26 mouse cellular contexts compared by ENCODE assay signal in the genomic region with DNA sequence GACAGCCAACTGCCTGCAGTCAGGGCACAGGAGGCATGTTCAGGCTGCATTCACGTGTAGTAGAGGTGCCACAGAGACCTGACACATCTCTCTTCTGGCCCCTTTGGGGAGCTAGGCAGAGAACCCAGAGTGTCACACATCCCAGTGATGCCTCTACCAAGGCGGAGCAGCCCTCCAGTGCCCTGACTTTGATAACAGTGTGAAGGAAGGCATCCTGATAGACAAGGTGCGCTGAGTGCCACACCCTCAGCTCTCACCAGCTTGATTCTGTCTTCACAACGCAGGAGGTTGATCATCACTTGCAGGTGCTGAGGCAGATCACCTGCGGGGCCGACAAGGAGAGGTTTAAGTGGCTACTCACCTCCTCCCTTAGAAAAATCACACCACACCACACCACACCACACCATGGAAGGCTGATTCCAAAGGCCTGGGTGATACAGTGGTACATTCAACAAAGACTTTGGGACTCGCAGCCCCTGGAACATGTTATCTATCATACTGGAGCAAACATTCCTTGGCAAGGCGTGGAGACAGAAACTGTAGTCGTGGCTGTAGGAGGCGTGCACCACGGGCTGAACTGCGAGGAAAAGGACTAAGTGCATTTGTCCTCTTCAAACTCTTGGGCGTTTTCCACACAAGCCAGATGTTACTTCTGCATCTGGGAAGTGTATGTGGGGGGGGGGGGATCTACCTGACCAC. TPM values are rescaled to one million over a fixed set of nuclear protein-coding genes. Genes with fewer than 3 reads are reported as not detected.
DNase-seq lines count a peak whose midpoint lies in the region; ATAC-seq and TF ChIP-seq lines count a peak whose summit lies in the region.
"Had no signal": no experiment of that assay in that cellular context is flagged by ENCODE, and none has a peak within 500 bp of the region (broad histone marks: within the 10 kb centered on the region; RNA-seq: fewer than 3 reads in every experiment).

No protein-coding gene starts in this region.

- TF ChIP-seq EP300 in stomach, postnatal 0 days (optimal IDR thresholded peaks at IDR 0.05): no peak

- H3K4me2 ChIP-seq in liver, embryonic 11.5 days: no peak overlapping the region
- H3K4me2 ChIP-seq in liver, embryonic 13.5 days: no peak overlapping the region
- no peak overlapping the region for H3K4me2 ChIP-seq in stomach, postnatal 0 days (replicated peaks; ENCODE audit: low read depth)
- H3K4me2 ChIP-seq in midbrain, postnatal 0 days (ENCODE audit: low read depth, low read length, poor library complexity, severe bottlenecking): no peak overlapping the region

- peaks cover 26% of the 10 kb centered on the region for H3K36me3 ChIP-seq in liver, embryonic 11.5 days (ENCODE audit: control insufficient read depth, insufficient read depth, low read length)
- H3K36me3 ChIP-seq in liver, embryonic 13.5 days: peaks cover 83% of the 10 kb centered on the region
- H3K36me3 ChIP-seq in stomach, postnatal 0 days (ENCODE audit: control insufficient read depth, insufficient read depth, low read length): peaks cover 19% of the 10 kb centered on the region
- peaks cover 46% of the 10 kb centered on the region for H3K36me3 ChIP-seq in midbrain, postnatal 0 days (ENCODE audit: insufficient read depth, low read length)

- peaks cover 17% of the 10 kb centered on the region for H3K4me1 ChIP-seq in liver, embryonic 11.5 days (replicated peaks; ENCODE audit: control insufficient read depth, insufficient read depth, low read length)
- H3K4me1 ChIP-seq in liver, embryonic 13.5 days (replicated peaks): peaks cover 48% of the 10 kb centered on the region
- no peaks in the 10 kb centered on the region for H3K4me1 ChIP-seq in stomach, postnatal 0 days (replicated peaks; ENCODE audit: control insufficient read depth, insufficient read depth)
- no peaks in the 10 kb centered on the region for H3K4me1 ChIP-seq in midbrain, postnatal 0 days (ENCODE audit: insufficient read depth, low read length)

- no peak for TF ChIP-seq CTCF in stomach, postnatal 0 days (IDR thresholded peaks at IDR 0.05; ENCODE audit: low read depth)
- no peak for TF ChIP-seq CTCF in midbrain, postnatal 0 days (IDR thresholded peaks at IDR 0.05)

- H3K27ac ChIP-seq in liver, embryonic 11.5 days (ENCODE audit: low read depth, low read length): no peak overlapping the region
- peak overlapping the region; percentile 51 for H3K27ac ChIP-seq in liver, embryonic 13.5 days
- H3K27ac ChIP-seq in stomach, postnatal 0 days (replicated peaks): peak overlapping the region; percentile 53
- H3K27ac ChIP-seq in midbrain, postnatal 0 days (ENCODE audit: low read depth, low read length): no peak overlapping the region
- H3K27ac ChIP-seq: midbrain, embryonic 10.5 days had no signal

- no peak overlapping the region for H3K9ac ChIP-seq in liver, embryonic 11.5 days (ENCODE audit: low read depth, low read length)
- peak overlapping the region; percentile 31; the same call in 1 of the 2 replicates for H3K9ac ChIP-seq in liver, embryonic 13.5 days
- no peak overlapping the region for H3K9ac ChIP-seq in stomach, postnatal 0 days (ENCODE audit: low read length)
- H3K9ac ChIP-seq in midbrain, postnatal 0 days (replicated peaks; ENCODE audit: low read length, poor library complexity, severe bottlenecking): no peak overlapping the region
- H3K9ac ChIP-seq: forebrain, postnatal 0 days had no signal

- ATAC-seq in liver, embryonic 11.5 days (replicated peaks; ENCODE audit: low FRiP score): no peak
- ATAC-seq in liver, embryonic 13.5 days (ENCODE audit: low read depth): peak; percentile 60
- peak; percentile 74 for ATAC-seq in stomach, postnatal 0 days (ENCODE audit: low FRiP score, low TSS enrichment)
- no peak for ATAC-seq in midbrain, postnatal 0 days (ENCODE audit: low FRiP score)
- ATAC-seq: forebrain, postnatal 0 days; Patski had no signal

- H3K27me3 ChIP-seq in liver, embryonic 11.5 days (replicated peaks; ENCODE audit: control insufficient read depth, insufficient read depth, low read length): no peaks in the 10 kb centered on the region
- no peaks in the 10 kb centered on the region for H3K27me3 ChIP-seq in liver, embryonic 13.5 days
- no peaks in the 10 kb centered on the region for H3K27me3 ChIP-seq in stomach, postnatal 0 days (ENCODE audit: control insufficient read depth, insufficient read depth, low read length)
- H3K27me3 ChIP-seq in midbrain, postnatal 0 days (ENCODE audit: insufficient read depth, low read length): no peaks in the 10 kb centered on the region
- H3K27me3 ChIP-seq: Patski had no signal

- no peaks in the 10 kb centered on the region for H3K9me3 ChIP-seq in liver, embryonic 11.5 days (ENCODE audit: control insufficient read depth, low read length)
- H3K9me3 ChIP-seq in liver, embryonic 13.5 days (replicated peaks): no peaks in the 10 kb centered on the region
- no peaks in the 10 kb centered on the region for H3K9me3 ChIP-seq in stomach, postnatal 0 days (ENCODE audit: control insufficient read depth, low read length)
- H3K9me3 ChIP-seq in midbrain, postnatal 0 days (ENCODE audit: low read length): no peaks in the 10 kb centered on the region
- H3K9me3 ChIP-seq: midbrain, embryonic 10.5 days had no signal

- 82% methylated on average over 13 of the region's 13 CpGs for WGBS in liver, embryonic 11.5 days
- WGBS in liver, embryonic 13.5 days (ENCODE audit: insufficient replicate concordance): 74% methylated on average over 13 of the region's 13 CpGs
- 52% methylated on average over 13 of the region's 13 CpGs for WGBS in stomach, postnatal 0 days
- 92% methylated on average over 13 of the region's 13 CpGs for WGBS in midbrain, postnatal 0 days

- DNase-seq in liver: peak; percentile 33
- DNase-seq in liver, embryonic 11.5 days (ENCODE audit: low spot score): no peak
- DNase-seq in ZHBTc4 (ENCODE audit: low read depth, low spot score): peak; percentile 60
- DNase-seq in liver, embryonic 13.5 days: no peak
- peak; percentile 76 for DNase-seq in stomach, postnatal 0 days (ENCODE audit: low spot score)
- DNase-seq in midbrain, postnatal 0 days (ENCODE audit: low spot score): no peak
- DNase-seq in retina, postnatal 1 day: no peak
- DNase-seq: adrenal gland, postnatal 25 days; cerebellum, adult 11-12 months; cerebellum, postnatal 14 days; forebrain, postnatal 0 days; gastrocnemius, postnatal 36 days; kidney, adult 9 months; kidney, postnatal 25 days; left cerebral cortex, postnatal 4 days; right cerebral cortex, postnatal 4 days had no signal

- H3K4me3 ChIP-seq in liver, embryonic 11.5 days (ENCODE audit: low read depth, low read length): no peak overlapping the region
- H3K4me3 ChIP-seq in liver, embryonic 13.5 days (replicated peaks): no peak overlapping the region
- H3K4me3 ChIP-seq in stomach, postnatal 0 days (ENCODE audit: low read depth, low read length): no peak overlapping the region
- no peak overlapping the region for H3K4me3 ChIP-seq in midbrain, postnatal 0 days (ENCODE audit: low read depth, low read length)
- H3K4me3 ChIP-seq: midbrain, embryonic 10.5 days had no signal

RNA-seq across cellular contexts. Expression of gene Ssh1, which starts 27.1 kb away (rescaled TPM):
- 16.2 and 17.8 TPM in 2 replicates for polyA plus RNA-seq in liver, embryonic 11.5 days (2014; fragmentation: Nextera tagmentation; extraction: Ambion mirVana)
- polyA plus RNA-seq in liver, embryonic 13.5 days (2015; fragmentation: Nextera tagmentation; extraction: Ambion mirVana): 5.4 and 6.0 TPM in 2 replicates
- polyA plus RNA-seq in stomach, postnatal 0 days (2015; fragmentation: Nextera tagmentation; extraction: Ambion mirVana): 5.0 and 5.3 TPM in 2 replicates
- total RNA-seq in midbrain, postnatal 0 days (2014; rRNA removed): 14.0 and 14.3 TPM in 2 replicates
- polyA plus RNA-seq in midbrain, postnatal 0 days (2015; fragmentation: Nextera tagmentation; extraction: Ambion mirVana): 9.8 and 12.4 TPM in 2 replicates

RNA-seq across cellular contexts. Expression of gene Dao, which starts 36.9 kb away (rescaled TPM):
- 0.23 TPM in 1 of 2 replicates, not detected in the other for polyA plus RNA-seq in liver, embryonic 11.5 days (2014; fragmentation: Nextera tagmentation; extraction: Ambion mirVana)
- not detected in 2 replicates for polyA plus RNA-seq in liver, embryonic 13.5 days (2015; fragmentation: Nextera tagmentation; extraction: Ambion mirVana)
- polyA plus RNA-seq in stomach, postnatal 0 days (2015; fragmentation: Nextera tagmentation; extraction: Ambion mirVana): 0.15 and 0.24 TPM in 2 replicates
- not detected in 2 replicates for total RNA-seq in midbrain, postnatal 0 days (2014; rRNA removed)
- 0.09 TPM in 1 of 2 replicates, not detected in the other for polyA plus RNA-seq in midbrain, postnatal 0 days (2015; fragmentation: Nextera tagmentation; extraction: Ambion mirVana)
- total RNA-seq: adrenal gland, postnatal 25 days; forebrain, postnatal 0 days; gastrocnemius, postnatal 36 days; left cerebral cortex, adult 18-20 months; left cerebral cortex, postnatal 4 days; liver, adult 2 months; monocyte, adult 5-6 weeks had no signal
- polyA plus RNA-seq: C2C12; embryonic facial prominence, embryonic 14.5 days; forebrain, postnatal 0 days; heart, embryonic 14.5 days; hindbrain, embryonic 11.5 days; liver, adult 2 months; midbrain, embryonic 10.5 days; neural tube, embryonic 11.5 days had no signal

RNA-seq across cellular contexts. Expression of gene Coro1c, which starts 58.0 kb away (rescaled TPM):
- polyA plus RNA-seq in liver, embryonic 11.5 days (2014; fragmentation: Nextera tagmentation; extraction: Ambion mirVana): 122 and 137 TPM in 2 replicates
- 48.0 and 60.3 TPM in 2 replicates for polyA plus RNA-seq in liver, embryonic 13.5 days (2015; fragmentation: Nextera tagmentation; extraction: Ambion mirVana)
- 91.6 and 93.6 TPM in 2 replicates for polyA plus RNA-seq in stomach, postnatal 0 days (2015; fragmentation: Nextera tagmentation; extraction: Ambion mirVana)
- total RNA-seq in midbrain, postnatal 0 days (2014; rRNA removed): 157 and 311 TPM in 2 replicates
- 165 and 171 TPM in 2 replicates for polyA plus RNA-seq in midbrain, postnatal 0 days (2015; fragmentation: Nextera tagmentation; extraction: Ambion mirVana)

Comparison
In these comparisons a context has a peak if more than half of its experiments do, and no peak if none do; other contexts are left out.
1. DNase-seq: peak in liver (single experiment), ZHBTc4 (single experiment) and stomach, postnatal 0 days (single experiment); none in liver, embryonic 11.5 days (single experiment), liver, embryonic 13.5 days (single experiment), midbrain, postnatal 0 days (single experiment) and retina, postnatal 1 day (single experiment).
2. ATAC-seq: peak in liver, embryonic 13.5 days (single experiment) and stomach, postnatal 0 days (single experiment); none in liver, embryonic 11.5 days (single experiment) and midbrain, postnatal 0 days (single experiment).
3. H3K27ac ChIP-seq: peak in liver, embryonic 13.5 days (single experiment) and stomach, postnatal 0 days (single experiment); none in liver, embryonic 11.5 days (single experiment) and midbrain, postnatal 0 days (single experiment).